Comparison of ENCODE assay signal across 22 mouse cellular contexts in genomic region chr1:53859175-53859574, GRCm38 (mm10).
A peak's percentile ranks its signal among the peaks of the same experiment; 100 is the strongest.
DNase-seq lines count a peak whose midpoint lies in the region; ATAC-seq and TF ChIP-seq lines count a peak whose summit lies in the region.
"Had no signal": no experiment of that assay in that cellular context is flagged by ENCODE, and none has a peak within 500 bp of the region (broad histone marks: within the 10 kb centered on the region; RNA-seq: fewer than 3 reads in every experiment).

No protein-coding gene starts in this region.

- H3K27ac ChIP-seq in midbrain, embryonic 11.5 days (ENCODE audit: low read depth, low read length), result no peak overlapping the region
- H3K27ac ChIP-seq in midbrain, embryonic 13.5 days, result no peak overlapping the region
- no peak overlapping the region for H3K27ac ChIP-seq in CH12.LX (ENCODE audit: insufficient read depth, low read depth)
- H3K27ac ChIP-seq in heart, embryonic 11.5 days (ENCODE audit: low read depth, low read length), result no peak overlapping the region

- H3K4me1 ChIP-seq in midbrain, embryonic 11.5 days (ENCODE audit: control insufficient read depth, insufficient read depth, low read length), result no peaks in the 10 kb centered on the region
- no peaks in the 10 kb centered on the region for H3K4me1 ChIP-seq in midbrain, embryonic 13.5 days (replicated peaks)
- H3K4me1 ChIP-seq in CH12.LX (ENCODE audit: control insufficient read depth in 1 of 2, insufficient read depth in 2 of 2), result peaks cover 10 to 44% of the 10 kb centered on the region in 2 experiments; a peak in 3 of 4 replicates
- no peaks in the 10 kb centered on the region for H3K4me1 ChIP-seq in heart, embryonic 11.5 days (ENCODE audit: control insufficient read depth, insufficient read depth, low read length)

- DNase-seq in midbrain, embryonic 11.5 days (ENCODE audit: low spot score, missing footprints), result peak; percentile 17
- DNase-seq in CH12.LX (ENCODE audit: extremely low read depth), result no peak
- DNase-seq in NIH3T3 (ENCODE audit: low read depth), result peak; percentile 26
- no peak for DNase-seq in layer of hippocampus, postnatal 14 days (ENCODE audit: low spot score in 2 of 2)
- DNase-seq: adrenal gland, adult 2 months; adrenal gland, adult 8-10 months; adrenal gland, postnatal 10 days; adrenal gland, postnatal 14 days; adrenal gland, postnatal 25 days; adrenal gland, postnatal 36 days; B cell, adult 2 months; cerebellum, adult 11 months; cerebellum, adult 11-12 months; cerebellum, adult 18-20 months; cerebellum, adult 2 months; cerebellum, adult 8-10 months had no signal

- TF ChIP-seq CTCF in CH12.LX (conservative IDR thresholded peaks at IDR 0.05 in 1 of 2, IDR thresholded peaks at IDR 0.05 in 1 of 2; ENCODE audit: low read depth in 2 of 2, low read length in 2 of 2), result no peak

- no peak for TF ChIP-seq EP300 in CH12.LX (IDR thresholded peaks at IDR 0.05; ENCODE audit: low read length)

- TF ChIP-seq POLR2A in CH12.LX (IDR thresholded peaks at IDR 0.05; ENCODE audit: low read depth, low read length), result no peak

- no peak overlapping the region for H3K4me3 ChIP-seq in midbrain, embryonic 11.5 days (ENCODE audit: low read depth, low read length)
- H3K4me3 ChIP-seq in midbrain, embryonic 13.5 days (replicated peaks), result no peak overlapping the region
- no peak overlapping the region for H3K4me3 ChIP-seq in CH12.LX (replicated peaks in 1 of 3; ENCODE audit: low read depth in 2 of 3, low read length in 2 of 3, poor library complexity in 1 of 3)
- no peak overlapping the region for H3K4me3 ChIP-seq in heart, embryonic 11.5 days (ENCODE audit: low read depth, low read length)

- no peak overlapping the region for H3K4me2 ChIP-seq in midbrain, embryonic 11.5 days
- no peak overlapping the region for H3K4me2 ChIP-seq in midbrain, embryonic 13.5 days (replicated peaks)
- H3K4me2 ChIP-seq in CH12.LX (ENCODE audit: insufficient read depth, low read depth, poor library complexity, severe bottlenecking), result no peak overlapping the region
- H3K4me2 ChIP-seq in heart, embryonic 11.5 days, result no peak overlapping the region

- ATAC-seq in midbrain, embryonic 11.5 days (ENCODE audit: low FRiP score), result no peak
- no peak for ATAC-seq in midbrain, embryonic 13.5 days
- ATAC-seq in heart, embryonic 11.5 days (replicated peaks; ENCODE audit: insufficient number of reproducible peaks, low FRiP score, low TSS enrichment), result no peak
- ATAC-seq: activated CD4-positive, CD25-positive, alpha-beta regulatory T cell, adult 4 months; CD4-positive, CD25-positive, alpha-beta regulatory T cell, adult 4 months; Patski had no signal

- dilution Hi-C loops in CH12.LX (cut with MboI; ENCODE audit: extremely low pct_ligation_motif_present, extremely low pct_unique_long_range_greater_than_20kb, low sequenced_read_pairs), result no loop called here

- no peak overlapping the region for H3K9ac ChIP-seq in midbrain, embryonic 11.5 days (ENCODE audit: low read length)
- H3K9ac ChIP-seq in midbrain, embryonic 13.5 days (replicated peaks), result no peak overlapping the region
- no peak overlapping the region for H3K9ac ChIP-seq in CH12.LX (ENCODE audit: insufficient read depth, low read depth)
- no peak overlapping the region for H3K9ac ChIP-seq in heart, embryonic 11.5 days (ENCODE audit: low read depth, low read length)

- no peaks in the 10 kb centered on the region for H3K36me3 ChIP-seq in midbrain, embryonic 11.5 days (ENCODE audit: control insufficient read depth, insufficient read depth, low read length)
- H3K36me3 ChIP-seq in midbrain, embryonic 13.5 days, result no peaks in the 10 kb centered on the region
- no peaks in the 10 kb centered on the region for H3K36me3 ChIP-seq in CH12.LX (replicated peaks in 1 of 2; ENCODE audit: control insufficient read depth in 1 of 2, insufficient read depth in 1 of 2, low read length in 1 of 2)
- H3K36me3 ChIP-seq in heart, embryonic 11.5 days (ENCODE audit: control insufficient read depth, insufficient read depth, low read length), result no peaks in the 10 kb centered on the region
- H3K36me3 ChIP-seq: G1E had no signal

- no peak for TF ChIP-seq RAD21 in CH12.LX (IDR thresholded peaks at IDR 0.05; ENCODE audit: low read depth, low read length)

- H3K79me2 ChIP-seq in CH12.LX (replicated peaks; ENCODE audit: control insufficient read depth, extremely low read depth, insufficient read depth, poor library complexity, severe bottlenecking), result no peaks in the 10 kb centered on the region; the same call in 1 of the 2 replicates

- no peaks in the 10 kb centered on the region for H3K9me3 ChIP-seq in midbrain, embryonic 11.5 days (ENCODE audit: control insufficient read depth, low read length)
- no peaks in the 10 kb centered on the region for H3K9me3 ChIP-seq in midbrain, embryonic 13.5 days
- H3K9me3 ChIP-seq in CH12.LX (replicated peaks; ENCODE audit: low read length), result no peaks in the 10 kb centered on the region
- H3K9me3 ChIP-seq in heart, embryonic 11.5 days (replicated peaks; ENCODE audit: control insufficient read depth, low read length), result no peaks in the 10 kb centered on the region
- H3K9me3 ChIP-seq: G1E had no signal

- no peaks in the 10 kb centered on the region for H3K27me3 ChIP-seq in midbrain, embryonic 11.5 days (ENCODE audit: control insufficient read depth, insufficient read depth, low read length)
- H3K27me3 ChIP-seq in midbrain, embryonic 13.5 days, result no peaks in the 10 kb centered on the region
- no peaks in the 10 kb centered on the region for H3K27me3 ChIP-seq in CH12.LX (replicated peaks)
- H3K27me3 ChIP-seq in heart, embryonic 11.5 days (ENCODE audit: control insufficient read depth, insufficient read depth, low read length), result no peaks in the 10 kb centered on the region
- H3K27me3 ChIP-seq: Patski had no signal

- in situ Hi-C loops in CH12.LX (cut with MboI; ENCODE audit: low pct_ligation_motif_present, low pct_unique_long_range_greater_than_20kb, low sequenced_read_pairs), result no loop called here

TF ChIP-seq in CH12.LX, 34 proteins besides CTCF, POLR2A, EP300 and RAD21:
- no peak for TF ChIP-seq USF1 (IDR thresholded peaks at IDR 0.05; ENCODE audit: low read depth, low read length)
- TF ChIP-seq MYC (IDR thresholded peaks at IDR 0.05; ENCODE audit: low read depth, low read length), result no peak
- TF ChIP-seq IRF4 (IDR thresholded peaks at IDR 0.05; ENCODE audit: low read depth, low read length), result peak; percentile 52; the same call in 1 of the 2 replicates
- TF ChIP-seq CHD1 (IDR thresholded peaks at IDR 0.05; ENCODE audit: low read depth, low read length), result no peak
- TF ChIP-seq E2F4 (IDR thresholded peaks at IDR 0.05; ENCODE audit: insufficient replicate concordance, low read depth, low read length), result no peak
- TF ChIP-seq JUN (IDR thresholded peaks at IDR 0.05; ENCODE audit: insufficient read depth, low read depth, low read length), result peak; percentile 66
- no peak for TF ChIP-seq MXI1 (IDR thresholded peaks at IDR 0.05; ENCODE audit: low read depth, low read length)

Comparison
In these comparisons a context has a peak if more than half of its experiments do, and no peak if none do; other contexts are left out.
1. DNase-seq: peak in midbrain, embryonic 11.5 days (single experiment) and NIH3T3 (single experiment); none in CH12.LX (single experiment) and layer of hippocampus, postnatal 14 days (0 of 2).